Mouse (Mus musculus) stomach, embryonic 16.5 days (tissue): Measurements from ENCODE around the gene Mrpl52. TPM values are rescaled to one million over a fixed set of nuclear protein-coding genes. Genes with fewer than 3 reads are reported as not detected.
A peak's percentile ranks its signal among the peaks of the same experiment; 100 is the strongest.

ENCODE experiments used
- ATAC-seq: fragments of 200-750 bp; cut with Nextera tagmentation; 2 replicates; pipeline ENCODE4 v1.8.0; 2017; ENCODE audit warnings: moderate number of reproducible peaks, moderate TSS enrichment; ENCODE audit not compliant: insufficient read depth, low FRiP score
- H3K27ac ChIP-seq: fragments of 300-500 bp; sonication (generic); 2 replicates; pipeline ENCODE4 v1.5.1; 2014; ENCODE audit warnings: low read length
- H3K27me3 ChIP-seq: fragments of 300-500 bp; sonication (generic); 2 replicates; pipeline ENCODE4 v1.6.1; 2014; ENCODE audit warnings: low read length, control low read depth, mixed read lengths; ENCODE audit not compliant: control insufficient read depth, insufficient read depth
- H3K36me3 ChIP-seq: fragments of 300-500 bp; sonication (generic); 2 replicates; pipeline ENCODE4 v1.6.1; 2014; ENCODE audit warnings: low read length; ENCODE audit not compliant: control insufficient read depth, insufficient read depth
- H3K4me1 ChIP-seq: fragments of 300-500 bp; sonication (generic); 2 replicates; pipeline ENCODE4 v1.6.1; 2014; ENCODE audit warnings: low read length, control low read depth, mixed read lengths; ENCODE audit not compliant: control insufficient read depth, insufficient read depth
- H3K4me2 ChIP-seq: fragments of 300-500 bp; sonication (generic); 2 replicates; pipeline ENCODE4 v1.6.1; 2014; ENCODE audit warnings: low read depth, low read length, mixed read lengths
- H3K4me3 ChIP-seq: fragments of 300-500 bp; sonication (generic); replicated peaks from 2 replicates; pipeline ENCODE4 v1.5.1; 2014; ENCODE audit warnings: mild to moderate bottlenecking, low read length
- H3K9ac ChIP-seq: fragments of 300-500 bp; sonication (generic); 2 replicates; pipeline ENCODE4 v1.6.1; 2014; ENCODE audit warnings: low read length
- H3K9me3 ChIP-seq: fragments of 300-500 bp; sonication (generic); replicated peaks from 2 replicates; pipeline ENCODE4 v1.6.1; 2016; ENCODE audit warnings: low read length, control low read depth; ENCODE audit not compliant: control insufficient read depth
- WGBS: fragments of 180-500 bp; shearing (Covaris S2); extraction: QIAGEN DNeasy Blood & Tissue Kit; methylation state at CpG from one replicate; pipeline ENCODE4 v1.1.7; 2014; 5-methylcytosine and 5-hydroxymethylcytosine counted together
- polyA plus RNA-seq: library from polyadenylated mRNA; unstranded; fragments of >200 nt; fragmentation: Nextera tagmentation; extraction: Ambion mirVana; gene quantifications from 2 replicates; pipeline ENCODE4 v1.2.1, GENCODE M21; 2015

Mrpl52 gene
- polyA plus RNA-seq, 1 experiment from 2014 or later: 264 TPM

DNA sequence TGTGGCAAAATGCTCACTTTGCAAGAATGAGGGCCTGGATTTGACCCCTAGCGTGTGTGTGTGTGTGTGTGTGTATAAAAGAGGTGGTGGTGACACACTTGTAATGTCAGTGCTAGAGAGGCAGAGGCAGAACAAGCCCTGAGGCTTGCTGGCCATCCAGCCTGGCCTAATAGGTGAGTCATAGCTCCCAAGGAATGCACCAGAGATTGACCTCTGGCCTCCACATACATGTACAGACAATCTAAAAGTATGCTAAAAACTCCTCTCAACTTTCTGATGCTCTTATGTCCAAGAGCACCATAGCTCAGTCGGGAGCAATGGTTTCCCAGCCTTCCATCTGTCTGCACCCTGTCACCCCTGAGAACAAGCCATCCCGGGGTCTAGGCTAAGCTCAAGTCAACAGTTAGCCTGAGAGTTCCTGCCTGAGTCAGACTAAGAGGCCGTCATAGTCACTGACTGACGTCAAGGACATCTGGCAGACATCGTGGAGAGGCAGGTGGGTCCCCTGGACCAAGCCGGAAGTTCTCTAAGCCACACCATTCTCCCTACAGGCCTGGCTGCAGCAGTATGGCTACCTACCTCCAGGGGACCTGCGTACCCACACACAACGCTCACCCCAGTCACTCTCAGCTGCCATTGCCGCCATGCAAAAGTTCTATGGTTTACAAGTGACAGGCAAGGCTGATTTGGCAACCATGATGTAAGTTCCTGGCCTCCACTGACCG is 8.6 kb downstream of the Mrpl52 start:
- Histone ChIP-seq H3K27me3 (no peaks in the 10 kb centered on the region), H3K27ac (no peak overlapping the region), H3K9ac (no peak overlapping the region), H3K4me1 (peaks cover 30% of the 10 kb centered on the region), H3K36me3 (peaks cover 14% of the 10 kb centered on the region), H3K4me3 (no peak overlapping the region), H3K4me2 (no peak overlapping the region), H3K9me3 (no peaks in the 10 kb centered on the region)
- WGBS: 83% methylated on average over 11 of the region's 11 CpGs
- ATAC-seq: no peak

DNA sequence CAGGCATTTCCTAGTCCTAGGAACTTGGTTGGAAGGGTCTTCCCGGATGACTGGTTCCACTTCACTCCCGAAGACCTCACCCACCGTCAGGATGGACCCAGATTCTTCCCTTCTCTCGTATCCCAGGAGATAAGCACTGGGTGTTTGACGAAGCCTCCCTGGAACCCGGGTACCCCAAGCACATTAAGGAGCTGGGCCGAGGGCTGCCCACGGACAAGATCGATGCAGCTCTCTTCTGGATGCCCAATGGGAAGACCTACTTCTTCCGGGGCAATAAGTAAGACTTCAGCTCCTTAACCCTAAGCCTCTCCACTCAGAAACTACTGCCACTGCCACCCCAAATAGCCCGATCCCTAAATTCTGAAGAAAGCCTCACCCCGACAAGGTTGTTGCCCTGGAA is 12.4 kb downstream of the Mrpl52 start:
- no peak for ATAC-seq
- Histone ChIP-seq H3K36me3 (peaks cover 16% of the 10 kb centered on the region), H3K9me3 (no peaks in the 10 kb centered on the region), H3K27ac (no peak overlapping the region), H3K9ac (no peak overlapping the region), H3K4me1 (peaks cover 24% of the 10 kb centered on the region), H3K27me3 (no peaks in the 10 kb centered on the region), H3K4me2 (no peak overlapping the region), H3K4me3 (no peak overlapping the region)
- 86% methylated on average over 12 of the region's 12 CpGs for WGBS

DNA sequence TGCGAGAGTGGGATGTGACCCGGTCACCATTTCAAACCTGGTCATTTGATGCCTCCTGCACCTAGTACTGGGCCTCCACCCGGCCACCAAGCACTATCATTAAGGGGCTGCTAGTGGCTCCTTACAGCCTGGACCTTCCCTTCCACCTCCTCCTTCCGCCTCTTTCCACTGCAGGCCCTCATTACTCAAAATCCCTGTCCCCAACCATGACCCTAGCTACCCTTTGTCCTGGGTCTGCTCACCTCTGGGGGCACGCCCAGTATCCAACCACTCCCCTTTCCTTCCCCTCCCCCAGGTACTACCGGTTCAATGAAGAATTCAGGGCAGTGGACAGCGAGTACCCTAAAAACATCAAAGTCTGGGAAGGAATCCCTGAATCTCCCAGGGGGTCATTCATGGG is 12.9 kb downstream of the Mrpl52 start:
- no peak overlapping the region for H3K4me2 ChIP-seq
- no peaks in the 10 kb centered on the region for H3K9me3 ChIP-seq
- peaks cover 22% of the 10 kb centered on the region for H3K4me1 ChIP-seq
- no peaks in the 10 kb centered on the region for H3K27me3 ChIP-seq
- no peak for ATAC-seq
- no peak overlapping the region for H3K4me3 ChIP-seq
- H3K36me3 ChIP-seq: peaks cover 16% of the 10 kb centered on the region
- WGBS: 69% methylated on average over 7 of the region's 7 CpGs
- H3K27ac ChIP-seq: no peak overlapping the region
- no peak overlapping the region for H3K9ac ChIP-seq

DNA sequence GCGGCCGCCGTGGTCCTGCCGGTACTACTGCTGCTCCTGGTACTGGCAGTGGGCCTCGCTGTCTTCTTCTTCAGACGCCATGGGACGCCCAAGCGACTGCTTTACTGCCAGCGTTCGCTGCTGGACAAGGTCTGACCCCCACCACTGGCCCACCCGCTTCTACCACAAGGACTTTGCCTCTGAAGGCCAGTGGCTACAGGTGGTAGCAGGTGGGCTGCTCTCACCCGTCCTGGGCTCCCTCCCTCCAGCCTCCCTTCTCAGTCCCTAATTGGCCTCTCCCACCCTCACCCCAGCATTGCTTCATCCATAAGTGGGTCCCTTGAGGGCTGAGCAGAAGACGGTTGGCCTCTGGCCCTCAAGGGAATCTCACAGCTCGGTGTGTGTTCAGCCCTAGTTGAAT is 13.8 kb downstream of the Mrpl52 start:
- no peak for ATAC-seq
- Histone ChIP-seq H3K27ac (no peak overlapping the region), H3K36me3 (peaks cover 16% of the 10 kb centered on the region), H3K4me3 (no peak overlapping the region), H3K4me1 (peaks cover 16% of the 10 kb centered on the region), H3K27me3 (no peaks in the 10 kb centered on the region), H3K9ac (no peak overlapping the region), H3K4me2 (no peak overlapping the region), H3K9me3 (no peaks in the 10 kb centered on the region)
- 89% methylated on average over 14 of the region's 14 CpGs for WGBS

DNA sequence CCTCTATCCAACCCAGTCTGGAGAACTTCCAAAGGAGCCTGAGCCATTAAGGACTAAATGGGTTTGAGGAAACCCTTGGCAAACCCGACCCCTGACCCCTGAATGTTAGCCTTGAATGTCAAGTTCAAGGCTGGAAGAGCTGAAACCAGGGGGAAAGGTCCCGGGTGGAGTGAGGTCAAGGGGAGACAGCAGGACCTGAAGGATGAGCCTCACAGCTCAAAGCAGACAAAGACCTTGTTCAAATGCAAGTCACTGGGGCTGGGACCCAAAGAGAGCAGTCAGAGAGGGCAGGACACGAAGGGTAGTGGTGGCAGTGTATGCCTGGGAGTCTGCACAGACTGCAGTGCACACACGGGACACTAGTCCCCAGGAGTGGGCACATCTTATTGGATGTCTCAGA is 14.7 kb downstream of the Mrpl52 start:
- peaks cover 16% of the 10 kb centered on the region for H3K36me3 ChIP-seq
- H3K27me3 ChIP-seq: no peaks in the 10 kb centered on the region
- H3K4me3 ChIP-seq: no peak overlapping the region
- no peaks in the 10 kb centered on the region for H3K9me3 ChIP-seq
- peaks cover 16% of the 10 kb centered on the region for H3K4me1 ChIP-seq
- no peak overlapping the region for H3K4me2 ChIP-seq
- H3K9ac ChIP-seq: no peak overlapping the region
- 73% methylated on average over 4 of the region's 4 CpGs for WGBS
- H3K27ac ChIP-seq: no peak overlapping the region
- no peak for ATAC-seq

DNA sequence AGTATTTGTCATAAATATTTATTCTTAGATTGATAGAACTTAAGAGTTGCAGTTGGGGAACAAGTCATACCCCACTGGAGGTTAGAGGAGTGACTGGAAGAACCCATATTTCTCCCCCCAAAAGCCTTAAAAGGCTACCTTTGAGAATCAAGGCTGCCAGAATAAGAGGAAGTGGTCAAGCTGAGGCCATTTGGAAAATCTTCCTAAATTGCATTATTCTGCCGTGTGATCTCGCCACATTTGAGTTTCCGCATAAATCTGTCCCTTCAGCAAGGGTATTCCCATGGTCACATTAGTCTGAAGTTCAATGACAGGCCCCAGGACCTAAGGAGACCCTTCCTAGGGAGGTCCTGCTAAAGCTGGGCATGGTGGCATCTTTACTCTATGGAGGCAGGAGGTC is 15.8 kb downstream of the Mrpl52 start:
- 79% methylated on average over 3 of the region's 3 CpGs for WGBS
- no peak for ATAC-seq
- Histone ChIP-seq H3K4me1 (peaks cover 16% of the 10 kb centered on the region), H3K36me3 (peaks cover 8% of the 10 kb centered on the region), H3K9me3 (no peaks in the 10 kb centered on the region), H3K27ac (peak overlapping the region; percentile 94), H3K4me2 (no peak overlapping the region), H3K27me3 (no peaks in the 10 kb centered on the region), H3K4me3 (no peak overlapping the region), H3K9ac (no peak overlapping the region)

DNA sequence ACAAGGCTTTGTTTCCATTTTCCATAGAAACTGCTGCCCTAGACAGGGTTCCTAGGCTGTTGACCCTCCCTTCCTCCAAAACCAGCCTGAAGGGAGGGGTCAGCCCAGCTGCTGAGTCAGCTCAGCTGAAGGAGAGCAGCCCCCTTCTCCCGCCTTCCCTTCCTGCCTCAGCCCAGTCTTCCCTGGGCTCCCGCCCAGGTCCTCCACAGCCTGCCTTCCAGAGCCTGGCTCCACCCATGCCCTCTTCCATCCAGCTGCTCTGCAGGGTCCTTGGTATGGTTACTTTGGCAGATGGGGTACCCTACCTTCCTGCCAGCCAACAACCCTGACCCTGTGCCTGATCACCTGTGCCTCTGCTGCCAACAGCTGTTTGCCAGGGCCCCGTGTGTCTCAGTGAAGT is 16.5 kb downstream of the Mrpl52 start:
- peaks cover 16% of the 10 kb centered on the region for H3K4me1 ChIP-seq
- H3K9me3 ChIP-seq: no peaks in the 10 kb centered on the region
- peak overlapping the region; percentile 14; the same call in 1 of the 2 replicates for H3K4me2 ChIP-seq
- H3K27me3 ChIP-seq: no peaks in the 10 kb centered on the region
- peak; percentile 86 for ATAC-seq
- H3K27ac ChIP-seq: peak overlapping the region; percentile 94
- H3K36me3 ChIP-seq: peaks cover 8% of the 10 kb centered on the region
- no peak overlapping the region for H3K4me3 ChIP-seq
- 17% methylated on average over 3 of the region's 3 CpGs for WGBS
- H3K9ac ChIP-seq: peak overlapping the region; percentile 37; the same call in 1 of the 2 replicates

DNA sequence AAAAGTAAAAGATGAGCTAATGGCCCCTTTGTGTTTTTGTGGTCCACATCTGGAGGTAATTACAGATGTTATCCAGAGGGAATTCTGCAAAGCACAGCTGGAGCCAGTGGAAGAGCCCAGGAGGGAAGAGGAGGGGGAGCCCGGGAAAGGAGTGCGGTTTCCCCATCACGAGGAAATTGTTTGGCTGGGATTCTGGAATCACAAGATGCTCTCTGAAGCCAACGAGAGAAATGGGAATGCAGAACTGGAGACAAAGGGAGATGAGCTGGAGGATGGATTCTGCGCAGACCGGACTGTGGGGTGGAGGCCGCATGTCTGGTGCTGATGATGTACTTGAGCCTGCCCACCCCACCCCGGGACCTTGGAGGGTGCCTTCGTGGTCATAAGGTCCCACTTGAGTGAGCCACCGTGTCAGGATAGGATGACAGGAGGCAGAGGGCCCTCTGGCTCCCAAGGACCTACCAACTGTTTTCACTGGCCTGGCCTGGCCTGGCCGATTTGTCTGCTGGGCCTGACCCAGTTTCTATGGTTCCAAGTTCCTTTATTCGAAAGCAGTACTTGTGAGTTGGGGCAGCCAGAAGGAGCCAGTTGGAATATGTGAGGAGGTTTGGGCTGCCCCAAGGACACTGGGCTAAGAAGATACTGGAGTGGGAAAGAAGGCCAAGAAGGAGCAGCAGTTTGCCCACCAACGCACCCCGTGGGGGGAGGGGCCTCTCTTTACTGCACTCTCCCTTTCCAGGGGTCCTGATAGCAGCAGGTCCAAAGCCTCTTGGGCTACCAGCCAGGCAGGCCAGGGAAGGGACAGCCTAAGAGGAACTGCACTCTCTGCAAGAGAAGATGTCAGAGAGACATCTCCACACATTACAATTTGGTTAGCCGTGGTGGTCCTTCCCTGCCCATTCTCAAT is 17.3 kb downstream of the Mrpl52 start:
- peak; percentile 69; the same call in 1 of the 2 replicates for ATAC-seq
- 56% methylated on average over 15 of the region's 15 CpGs for WGBS
- peaks cover 16% of the 10 kb centered on the region for H3K4me1 ChIP-seq
- 0 out of 2 replicates have a peak overlapping the region, but pooled peaks have one; percentile 14 for H3K4me2 ChIP-seq
- H3K36me3 ChIP-seq: peaks cover 8% of the 10 kb centered on the region
- H3K9ac ChIP-seq: no peak overlapping the region; the same call in 1 of the 2 replicates
- H3K9me3 ChIP-seq: no peaks in the 10 kb centered on the region
- no peak overlapping the region for H3K4me3 ChIP-seq
- no peaks in the 10 kb centered on the region for H3K27me3 ChIP-seq
- peak overlapping the region; percentile 94 for H3K27ac ChIP-seq

DNA sequence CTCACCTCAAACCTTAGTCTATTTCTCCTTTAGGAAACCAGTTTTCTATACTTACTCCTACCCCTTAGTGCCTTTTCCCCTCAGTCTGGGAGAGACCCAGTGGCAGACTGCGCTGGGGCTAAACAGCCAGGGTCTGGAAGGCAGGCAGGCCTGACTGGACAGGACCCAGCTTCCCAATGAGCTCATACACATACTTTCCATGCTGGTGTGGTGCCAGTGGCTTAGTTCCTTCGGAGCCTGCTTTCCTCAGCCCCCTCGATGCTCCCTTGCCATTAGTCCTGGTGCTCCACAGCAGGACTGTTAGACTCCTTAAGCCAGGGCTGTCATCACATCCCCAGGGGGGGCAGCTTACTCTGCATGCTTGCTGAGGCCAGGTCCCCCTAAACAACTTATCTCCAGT is 18.8 kb downstream of the Mrpl52 start:
- WGBS: 53% methylated on average over 3 of the region's 3 CpGs
- 0 out of 2 replicates have a peak, but pooled peaks cover under 1% of the 10 kb centered on the region for H3K36me3 ChIP-seq
- no peak overlapping the region for H3K4me3 ChIP-seq
- H3K9me3 ChIP-seq: no peaks in the 10 kb centered on the region
- H3K27me3 ChIP-seq: no peaks in the 10 kb centered on the region
- peaks cover 16% of the 10 kb centered on the region for H3K4me1 ChIP-seq
- peak overlapping the region; percentile 35; the same call in 1 of the 2 replicates for H3K27ac ChIP-seq
- no peak overlapping the region for H3K9ac ChIP-seq
- no peak overlapping the region for H3K4me2 ChIP-seq
- no peak for ATAC-seq
